Mouse (Mus musculus) liver, adult 2 months (tissue): ENCODE measurements around the gene Trim72.

Source experiments
- CTCF ChIP-seq: fragments of 200-500 bp; IDR thresholded peaks from 2 replicates; pipeline ENCODE4 v1.5.1; 2011; ENCODE audit warnings: low read depth, low read length, control low read depth
- POLR2A ChIP-seq: fragments of 200-500 bp; IDR thresholded peaks from 2 replicates; pipeline ENCODE4 v1.6.1; 2011; ENCODE audit warnings: low read length, control low read depth; ENCODE audit not compliant: insufficient read depth; ENCODE audit errors: extremely low read depth

- 0 out of 2 replicates have a peak, but pooled peaks have one; percentile 39 for TF ChIP-seq POLR2A
- 0 out of 2 replicates have a peak, but pooled peaks have one; percentile 19 for TF ChIP-seq CTCF
Measured at GRCm38 (mm10) chr7:128009715-128010340, 6.1 kb downstream of the Trim72 start.
